Mouse (Mus musculus) neural tube, embryonic 15.5 days (tissue): Measurements from ENCODE around the gene Pou2f3. TPM values are rescaled to one million over a fixed set of nuclear protein-coding genes. Genes with fewer than 3 reads are reported as not detected.

ENCODE experiments used
- ATAC-seq: fragments of 200-750 bp; cut with Nextera tagmentation; 2 replicates; pipeline ENCODE4 v1.8.0; 2017; ENCODE audit warnings: mild to moderate bottlenecking, moderate TSS enrichment, moderate library complexity; ENCODE audit not compliant: low FRiP score
- H3K27ac ChIP-seq: fragments of 300-500 bp; sonication (generic); replicated peaks from 2 replicates; pipeline ENCODE4 v1.5.1; 2015; ENCODE audit warnings: mild to moderate bottlenecking, inconsistent platforms
- H3K27me3 ChIP-seq: fragments of 300-500 bp; sonication (generic); replicated peaks from 2 replicates; pipeline ENCODE4 v1.6.1; 2015; ENCODE audit warnings: inconsistent platforms
- H3K36me3 ChIP-seq: fragments of 300-500 bp; sonication (generic); 2 replicates; pipeline ENCODE4 v1.6.1; 2015; ENCODE audit warnings: inconsistent platforms
- H3K4me1 ChIP-seq: fragments of 300-500 bp; sonication (generic); 2 replicates; pipeline ENCODE4 v1.6.1; 2015; ENCODE audit warnings: inconsistent platforms
- H3K4me2 ChIP-seq: fragments of 300-500 bp; sonication (generic); 2 replicates; pipeline ENCODE4 v1.6.1; 2015; ENCODE audit warnings: inconsistent platforms, mild to moderate bottlenecking, moderate library complexity
- H3K4me3 ChIP-seq: fragments of 300-500 bp; sonication (generic); replicated peaks from 2 replicates; pipeline ENCODE4 v1.5.1; 2015; ENCODE audit warnings: mild to moderate bottlenecking, inconsistent platforms
- H3K9ac ChIP-seq: fragments of 300-500 bp; sonication (generic); replicated peaks from 2 replicates; pipeline ENCODE4 v1.6.1; 2015; ENCODE audit warnings: mild to moderate bottlenecking, inconsistent platforms
- H3K9me3 ChIP-seq: fragments of 300-500 bp; sonication (generic); replicated peaks from 2 replicates; pipeline ENCODE4 v1.6.1; 2016; ENCODE audit warnings: inconsistent platforms
- WGBS: fragments of 180-500 bp; shearing (Covaris S2); methylation state at CpG from one replicate; pipeline ENCODE4 v1.1.7; 2015; ENCODE audit warnings: mixed read lengths; 5-methylcytosine and 5-hydroxymethylcytosine counted together
- polyA plus RNA-seq: library from polyadenylated mRNA; unstranded; fragments of >200 nt; fragmentation: Nextera tagmentation; extraction: Ambion mirVana; gene quantifications from 2 replicates; pipeline ENCODE4 v1.2.1, GENCODE M21; 2015

The Pou2f3 gene
- polyA plus RNA-seq, 1 experiment from 2014 or later, result not detected

GRCm38 (mm10) chr9:43229962-43230361 is 19.8 kb upstream of the Pou2f3 start:
- Histone ChIP-seq H3K4me2 (no peak overlapping the region), H3K9ac (no peak overlapping the region), H3K27me3 (no peaks in the 10 kb centered on the region), H3K4me1 (peaks cover 24% of the 10 kb centered on the region), H3K9me3 (no peaks in the 10 kb centered on the region), H3K27ac (no peak overlapping the region), H3K4me3 (no peak overlapping the region), H3K36me3 (no peaks in the 10 kb centered on the region)
- WGBS, result 91% methylated on average over 7 of the region's 7 CpGs
- no peak for ATAC-seq

GRCm38 (mm10) chr9:43229398-43229895 is 19.3 kb upstream of the Pou2f3 start:
- WGBS, result 89% methylated on average over 10 of the region's 10 CpGs
- no peak overlapping the region for H3K27ac ChIP-seq
- no peak overlapping the region for H3K4me3 ChIP-seq
- peaks cover 24% of the 10 kb centered on the region for H3K4me1 ChIP-seq
- no peaks in the 10 kb centered on the region for H3K36me3 ChIP-seq
- ATAC-seq, result no peak
- H3K9me3 ChIP-seq, result no peaks in the 10 kb centered on the region
- no peak overlapping the region for H3K4me2 ChIP-seq
- no peaks in the 10 kb centered on the region for H3K27me3 ChIP-seq
- H3K9ac ChIP-seq, result no peak overlapping the region

- Histone ChIP-seq H3K4me3 (no peak overlapping the region), H3K27ac (no peak overlapping the region), H3K36me3 (no peaks in the 10 kb centered on the region), H3K27me3 (no peaks in the 10 kb centered on the region), H3K9me3 (no peaks in the 10 kb centered on the region), H3K4me2 (no peak overlapping the region), H3K4me1 (peaks cover 24% of the 10 kb centered on the region), H3K9ac (no peak overlapping the region)
- 90% methylated on average over 2 of the region's 2 CpGs for WGBS
- no peak for ATAC-seq
Observed at GRCm38 (mm10) chr9:43228745-43229144, 18.6 kb upstream of the Pou2f3 start.

DNA sequence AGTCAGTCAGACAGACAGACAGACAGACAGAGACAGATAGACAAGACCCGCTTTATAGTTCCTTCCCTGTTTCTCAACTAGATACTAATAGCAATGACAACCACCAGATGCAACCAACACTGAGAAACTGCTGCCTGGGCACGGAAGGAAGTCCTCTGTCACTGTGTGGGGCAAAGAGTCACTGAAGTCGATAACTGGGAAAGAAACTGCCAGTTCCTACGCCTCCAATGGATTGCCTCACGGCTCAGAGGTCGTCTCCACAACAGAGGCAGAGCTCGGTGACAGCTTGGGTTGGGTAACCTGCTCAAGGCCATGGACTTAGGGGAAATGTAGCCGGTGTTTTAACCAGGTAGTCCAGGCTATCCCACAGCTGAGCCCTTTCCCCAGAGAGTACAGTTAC is 17.5 kb upstream of the Pou2f3 start:
- H3K27ac ChIP-seq, result no peak overlapping the region
- no peaks in the 10 kb centered on the region for H3K36me3 ChIP-seq
- 90% methylated on average over 8 of the region's 8 CpGs for WGBS
- H3K4me1 ChIP-seq, result peaks cover 24% of the 10 kb centered on the region
- no peaks in the 10 kb centered on the region for H3K27me3 ChIP-seq
- H3K9me3 ChIP-seq, result no peaks in the 10 kb centered on the region
- no peak overlapping the region for H3K4me2 ChIP-seq
- H3K4me3 ChIP-seq, result no peak overlapping the region
- H3K9ac ChIP-seq, result no peak overlapping the region
- no peak for ATAC-seq

- 73% methylated on average over 9 of the region's 9 CpGs for WGBS
- no peak for ATAC-seq
- Histone ChIP-seq H3K27me3 (no peaks in the 10 kb centered on the region), H3K36me3 (no peaks in the 10 kb centered on the region), H3K9ac (no peak overlapping the region), H3K4me2 (no peak overlapping the region), H3K4me1 (peaks cover 19% of the 10 kb centered on the region), H3K9me3 (no peaks in the 10 kb centered on the region), H3K4me3 (no peak overlapping the region), H3K27ac (no peak overlapping the region)
Observed at GRCm38 (mm10) chr9:43226573-43227160, 16.5 kb upstream of the Pou2f3 start.

DNA sequence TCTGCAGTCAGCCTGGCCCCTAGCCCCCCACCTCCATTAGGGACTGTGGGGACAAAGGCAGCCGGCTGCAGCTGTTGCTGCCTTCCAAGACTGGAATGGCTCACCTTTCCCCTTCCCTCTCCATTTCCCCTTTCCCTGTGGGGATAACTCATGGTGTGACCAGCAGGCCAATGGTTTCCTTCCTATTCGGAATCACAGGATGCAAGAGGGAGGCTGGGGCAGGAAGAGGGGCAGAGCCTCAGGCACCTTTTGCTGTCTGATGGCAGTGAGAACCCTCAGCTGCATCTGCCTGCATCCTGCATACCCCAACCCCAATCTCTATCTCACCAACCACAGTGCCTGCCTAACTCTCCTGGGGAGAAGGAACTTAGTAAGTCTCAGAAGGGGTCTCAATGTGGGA is 15.3 kb upstream of the Pou2f3 start:
- ATAC-seq, result no peak
- WGBS, result 54% methylated on average over 2 of the region's 2 CpGs
- H3K9ac ChIP-seq, result no peak overlapping the region
- H3K4me1 ChIP-seq, result peaks cover 7% of the 10 kb centered on the region; the same call in 1 of the 2 replicates
- no peaks in the 10 kb centered on the region for H3K36me3 ChIP-seq
- H3K4me3 ChIP-seq, result no peak overlapping the region
- H3K27ac ChIP-seq, result no peak overlapping the region
- H3K27me3 ChIP-seq, result no peaks in the 10 kb centered on the region
- H3K4me2 ChIP-seq, result no peak overlapping the region
- no peaks in the 10 kb centered on the region for H3K9me3 ChIP-seq

DNA sequence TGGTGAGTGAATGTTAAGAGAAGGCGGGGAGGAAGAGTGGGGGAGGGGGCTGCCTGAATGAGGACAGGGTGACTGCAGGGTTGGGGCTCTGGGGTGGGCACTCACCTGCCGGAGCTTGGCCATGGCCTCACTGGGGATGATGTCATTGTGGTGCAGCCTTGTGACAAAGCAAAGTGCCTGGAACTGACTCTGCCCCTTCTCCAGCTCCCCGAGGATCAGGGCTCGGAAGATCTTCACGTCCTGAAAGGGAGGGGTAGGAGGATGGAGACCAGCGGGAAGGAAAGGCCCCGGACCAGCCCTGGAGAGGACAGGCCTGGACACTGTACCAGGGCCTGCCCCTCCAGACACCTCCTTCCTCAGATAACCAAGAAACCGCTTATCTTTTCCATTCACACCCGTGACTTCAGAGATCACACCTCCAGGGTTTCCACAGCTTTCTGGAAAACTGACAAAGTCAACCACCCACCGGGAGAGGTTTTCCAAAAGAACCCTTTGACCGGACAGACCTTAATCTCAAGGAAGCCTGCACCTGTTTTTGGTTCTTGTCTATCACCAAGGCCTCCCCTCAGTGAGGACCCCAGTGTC is 14.7 kb upstream of the Pou2f3 start:
- 67% methylated on average over 11 of the region's 11 CpGs for WGBS
- no peaks in the 10 kb centered on the region for H3K9me3 ChIP-seq
- H3K27me3 ChIP-seq, result no peaks in the 10 kb centered on the region
- H3K4me1 ChIP-seq, result 0 out of 2 replicates have a peak, but pooled peaks cover 4% of the 10 kb centered on the region
- no peaks in the 10 kb centered on the region for H3K36me3 ChIP-seq
- ATAC-seq, result no peak
- no peak overlapping the region for H3K27ac ChIP-seq
- 0 out of 2 replicates have a peak overlapping the region, but pooled peaks have one; percentile 1 for H3K9ac ChIP-seq
- H3K4me3 ChIP-seq, result no peak overlapping the region
- H3K4me2 ChIP-seq, result no peak overlapping the region

- whole genome bisulfite sequencing, result 43% methylated on average over 8 of the region's 8 CpGs
- H3K4me2 ChIP-seq, result no peak overlapping the region
- 0 out of 2 replicates have a peak, but pooled peaks cover 4% of the 10 kb centered on the region for H3K4me1 ChIP-seq
- no peaks in the 10 kb centered on the region for H3K9me3 ChIP-seq
- H3K4me3 ChIP-seq, result no peak overlapping the region
- H3K27me3 ChIP-seq, result no peaks in the 10 kb centered on the region
- no peak overlapping the region for H3K9ac ChIP-seq
- H3K36me3 ChIP-seq, result no peaks in the 10 kb centered on the region
- no peak overlapping the region for H3K27ac ChIP-seq
- ATAC-seq, result no peak
Observed at GRCm38 (mm10) chr9:43222429-43222715, 12.2 kb upstream of the Pou2f3 start.

DNA sequence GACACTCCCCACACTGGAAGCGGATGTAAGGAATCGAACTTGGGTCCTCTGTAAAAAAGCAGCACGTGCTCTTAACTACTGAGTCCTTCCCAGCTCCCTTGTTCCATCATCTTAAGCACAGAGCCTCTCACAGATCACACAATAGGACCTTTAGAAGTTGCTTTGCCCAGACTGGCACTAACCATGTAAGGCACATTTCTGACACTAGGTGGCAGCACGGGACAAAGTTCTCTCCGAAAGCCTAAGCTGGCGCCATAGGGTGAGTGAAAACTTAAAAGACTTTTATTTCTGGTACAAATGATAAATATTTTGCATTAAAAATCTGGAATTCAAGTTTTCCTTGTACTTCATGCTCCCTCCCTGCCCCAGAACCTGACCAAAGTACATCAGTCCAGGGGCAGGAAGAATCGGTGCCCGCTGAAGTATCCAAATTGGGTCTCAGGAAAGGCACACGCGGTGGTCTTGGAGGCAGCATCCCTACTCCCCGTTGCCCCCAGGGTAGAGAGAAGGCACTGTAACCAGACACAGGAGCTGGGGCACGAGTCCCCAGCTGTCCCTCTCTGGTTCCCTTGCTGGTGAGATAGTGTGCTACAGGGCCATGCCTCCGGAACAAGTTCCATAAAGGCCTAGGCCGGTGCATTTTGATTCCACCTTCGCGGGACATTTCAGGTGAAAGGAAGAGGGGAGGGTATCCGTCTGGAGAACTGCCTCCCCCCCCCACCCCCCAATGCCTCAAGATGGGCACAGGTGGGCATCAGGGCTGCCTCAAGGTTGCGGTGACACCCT is 11.7 kb upstream of the Pou2f3 start:
- Histone ChIP-seq H3K4me2 (no peak overlapping the region), H3K4me3 (no peak overlapping the region), H3K9me3 (no peaks in the 10 kb centered on the region), H3K27me3 (no peaks in the 10 kb centered on the region), H3K9ac (no peak overlapping the region), H3K4me1 (0 out of 2 replicates have a peak, but pooled peaks cover 4% of the 10 kb centered on the region), H3K27ac (no peak overlapping the region), H3K36me3 (no peaks in the 10 kb centered on the region)
- 42% methylated on average over 18 of the region's 18 CpGs for WGBS
- no peak; the same call in 1 of the 2 replicates for ATAC-seq

GRCm38 (mm10) chr9:43210771-43211450 is 742 bp upstream of the Pou2f3 start:
- Histone ChIP-seq H3K9me3 (no peaks in the 10 kb centered on the region), H3K36me3 (no peaks in the 10 kb centered on the region), H3K27me3 (peaks cover 14% of the 10 kb centered on the region), H3K9ac (no peak overlapping the region), H3K4me1 (peaks cover 12% of the 10 kb centered on the region), H3K4me3 (no peak overlapping the region), H3K4me2 (no peak overlapping the region; the same call in 1 of the 2 replicates), H3K27ac (no peak overlapping the region)
- WGBS, result 33% methylated on average over 11 of the region's 11 CpGs
- no peak for ATAC-seq

DNA sequence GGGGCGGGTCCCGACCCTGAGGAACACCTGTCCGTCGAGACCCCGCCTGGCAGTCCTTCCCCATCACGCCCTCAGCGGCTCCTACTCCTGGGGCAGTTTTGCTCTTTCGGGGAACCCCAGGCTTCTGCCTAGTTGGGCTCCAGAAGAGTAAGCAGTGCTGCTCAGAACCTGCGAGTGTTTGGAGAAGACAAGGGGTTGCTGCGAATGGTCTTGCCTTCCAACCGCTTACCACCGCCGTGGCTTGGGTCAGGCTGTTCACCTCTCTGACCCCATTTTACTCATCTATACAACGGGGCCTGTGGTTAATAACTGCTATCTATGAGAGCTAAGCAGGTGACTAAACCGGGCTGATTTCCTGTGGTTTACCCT is 4.2 kb downstream of the Pou2f3 start:
- no peaks in the 10 kb centered on the region for H3K9me3 ChIP-seq
- H3K4me1 ChIP-seq, result peaks cover 22% of the 10 kb centered on the region
- H3K9ac ChIP-seq, result no peak overlapping the region; the same call in 1 of the 2 replicates
- H3K36me3 ChIP-seq, result no peaks in the 10 kb centered on the region
- ATAC-seq, result no peak
- H3K4me2 ChIP-seq, result peak overlapping the region; percentile 64
- peak overlapping the region; percentile 31 for H3K4me3 ChIP-seq
- H3K27me3 ChIP-seq, result peaks cover 50% of the 10 kb centered on the region
- WGBS, result 5% methylated on average over 15 of the region's 15 CpGs
- no peak overlapping the region for H3K27ac ChIP-seq
